Mouse (Mus musculus): ENCODE results near the gene Pakap.

Pakap gene

DNA sequence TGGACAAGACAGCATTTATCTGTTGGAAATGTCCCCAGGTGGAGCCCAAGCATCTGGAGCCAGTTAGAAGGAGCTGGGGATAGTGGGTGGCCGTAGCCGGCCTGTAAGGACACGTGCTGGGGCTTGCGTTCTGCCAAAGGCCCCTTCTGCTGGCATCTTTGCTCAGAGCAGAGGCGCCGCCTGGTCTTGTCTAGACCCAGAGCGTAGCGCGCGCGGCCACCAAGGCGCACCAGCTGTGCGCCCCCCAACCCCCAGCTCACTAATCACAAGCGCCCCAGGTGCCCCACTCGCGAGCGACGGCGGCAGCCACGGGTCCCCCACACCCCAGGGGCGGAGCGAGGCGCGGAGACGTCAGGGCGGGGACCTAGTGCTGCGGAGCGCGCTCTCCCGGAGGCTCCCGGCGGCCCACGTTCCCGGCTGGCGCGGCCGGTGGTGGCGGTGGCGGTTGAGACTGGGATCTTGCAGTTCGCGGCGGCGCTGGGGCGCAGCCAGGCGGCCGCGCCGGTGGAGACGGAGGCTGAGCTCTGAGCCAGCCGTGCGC, at the start of gene Pakap:
Gene Pakap, plus strand, starts transcription at position 514 of the 541 bp plus-strand sequence.
- DNase-seq (ENCODE audit: low read depth) = no peak

DNA sequence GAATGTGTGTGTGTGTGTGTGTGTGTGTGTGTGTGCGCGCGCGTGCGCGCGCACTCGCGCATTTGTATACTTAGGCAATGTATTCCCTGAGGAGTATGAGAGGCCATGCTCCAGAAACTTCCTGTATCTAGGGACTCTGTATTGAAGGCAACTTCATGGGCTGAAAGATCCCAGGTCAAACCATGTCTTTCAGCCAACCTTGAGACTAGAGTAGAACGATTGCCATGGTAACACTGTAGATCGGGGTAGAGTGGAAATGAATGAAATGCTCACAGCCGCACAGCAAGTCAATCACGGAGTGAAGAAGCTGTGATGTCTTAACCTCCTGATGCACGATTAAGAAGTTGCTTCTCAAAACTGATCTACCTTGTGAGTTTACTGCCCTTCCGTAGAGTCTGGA, 44.5 kb upstream of the Pakap start:
- no peak for DNase-seq (ENCODE audit: low read depth)

GRCm38 (mm10) chr4:57524461-57524860, 43.5 kb upstream of the Pakap start:
- DNase-seq (ENCODE audit: low read depth) = no peak

DNA sequence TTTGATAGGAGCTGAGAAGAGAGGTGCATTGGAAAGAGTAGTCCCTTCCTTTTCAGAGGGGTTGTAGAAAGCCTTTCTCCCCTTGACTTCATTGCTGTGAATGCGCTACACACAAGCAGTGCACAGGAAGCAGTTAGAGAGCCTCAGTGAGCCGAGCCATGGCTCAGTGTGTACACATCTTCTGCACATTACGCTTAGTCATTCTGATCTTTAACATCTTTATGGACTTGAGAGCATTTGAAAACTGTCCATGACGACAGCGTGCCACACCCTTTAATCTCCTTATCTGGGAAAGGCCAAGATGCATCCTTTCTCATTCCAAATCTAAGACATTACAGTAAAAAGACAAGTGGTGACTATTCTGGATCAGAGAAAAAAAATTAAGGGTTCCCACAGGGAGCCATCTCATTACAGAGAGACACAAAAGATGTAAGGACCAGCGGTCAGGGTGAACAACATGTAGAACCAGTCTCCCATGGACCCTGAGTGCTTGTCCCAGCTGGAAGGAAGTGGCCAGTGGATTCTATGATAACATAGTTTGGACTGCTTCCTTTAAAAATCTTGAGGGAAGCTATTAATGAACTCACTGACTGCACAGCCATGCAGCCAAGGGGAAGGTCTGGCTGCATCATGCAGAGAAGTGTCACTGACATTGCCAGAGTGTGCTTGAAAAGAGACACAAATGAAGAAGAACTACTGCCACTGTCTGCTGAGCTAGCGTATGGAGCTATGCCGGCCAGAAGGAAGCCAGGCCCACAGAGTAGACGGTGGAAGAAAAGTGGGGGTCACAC, 42.6 kb upstream of the Pakap start:
- no peak for DNase-seq (ENCODE audit: low read depth)

DNA sequence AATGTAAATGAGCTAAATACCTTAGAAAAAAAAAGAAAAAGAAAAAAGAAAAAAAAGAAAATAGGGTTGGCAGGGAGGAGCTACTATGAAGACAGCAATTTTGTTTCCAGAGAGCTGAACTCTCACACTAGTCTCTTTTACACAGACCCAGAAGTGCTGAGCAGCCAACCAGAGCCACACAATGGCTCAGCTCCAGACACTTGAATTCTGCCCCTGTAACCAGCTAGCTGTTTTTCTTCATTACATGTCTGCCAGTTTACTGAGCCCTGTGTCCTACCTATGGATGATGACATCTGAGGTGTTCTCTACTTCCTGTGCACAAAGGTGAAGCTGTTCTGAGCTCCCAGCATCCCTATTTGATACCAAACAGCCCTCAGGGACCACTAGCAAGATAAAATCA, 39.7 kb upstream of the Pakap start:
- no peak for DNase-seq (ENCODE audit: low read depth)

GRCm38 (mm10) chr4:57533686-57534085, 34.3 kb upstream of the Pakap start:
- DNase-seq (ENCODE audit: low read depth) = no peak

- no peak for DNase-seq (ENCODE audit: low read depth)
Measured at GRCm38 (mm10) chr4:57534232-57534631, 33.7 kb upstream of the Pakap start.

DNA sequence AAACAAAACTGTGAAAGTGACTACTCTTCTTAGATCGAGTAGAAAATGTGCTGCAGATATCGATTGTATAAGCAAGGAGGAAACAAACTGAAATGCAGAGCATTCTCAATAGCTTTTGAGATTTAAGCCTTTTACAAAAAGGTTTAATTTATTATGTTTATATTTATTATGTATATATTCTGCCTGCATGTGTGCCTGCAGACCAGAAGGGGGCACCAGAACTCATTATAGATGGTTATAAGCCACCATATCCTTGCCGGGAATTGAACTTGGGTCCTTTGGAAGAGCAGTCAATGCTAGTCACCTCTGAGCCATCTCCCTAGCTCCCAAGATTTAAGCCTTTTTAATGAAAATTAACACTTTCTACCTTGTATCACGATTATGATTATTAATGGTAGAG, 32.9 kb upstream of the Pakap start:
- peak; percentile 2 for DNase-seq (ENCODE audit: low read depth)

DNA sequence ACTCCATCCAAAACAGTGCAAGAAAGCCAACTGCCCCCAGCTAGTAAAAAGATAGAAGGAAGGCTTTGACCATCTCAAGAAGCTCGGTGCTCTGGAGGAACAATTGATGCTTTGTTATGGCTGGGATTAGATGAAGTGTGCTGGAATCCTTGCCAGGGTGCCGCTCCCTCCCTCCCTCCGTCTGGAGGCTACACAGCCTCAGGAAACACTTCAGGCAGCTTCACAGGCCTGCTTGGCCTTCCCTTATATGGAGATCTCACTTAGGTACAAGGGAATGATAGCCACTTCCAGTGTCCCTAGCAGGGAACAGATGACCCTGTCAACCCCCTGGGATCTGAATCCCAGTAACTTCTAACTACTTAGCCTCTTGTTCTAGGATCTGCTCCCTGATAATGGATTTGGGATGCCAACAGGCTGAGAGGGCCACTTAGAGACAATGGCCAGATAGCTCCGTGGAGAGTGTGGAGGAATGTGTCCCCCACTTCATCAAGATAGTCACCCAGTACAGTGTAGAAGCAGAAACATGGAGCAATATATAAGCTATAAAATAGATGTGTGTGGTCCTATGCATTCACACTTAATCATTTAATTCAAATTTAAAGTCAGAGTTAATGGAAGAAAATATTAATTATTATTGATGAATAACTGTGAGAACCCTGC, 29.8 kb upstream of the Pakap start:
- no peak for DNase-seq (ENCODE audit: low read depth)

- DNase-seq (ENCODE audit: low read depth) = no peak
Measured at GRCm38 (mm10) chr4:57543692-57544256, 24.2 kb upstream of the Pakap start.

- no peak for DNase-seq (ENCODE audit: low read depth)
Measured at GRCm38 (mm10) chr4:57547785-57548184, 20.2 kb upstream of the Pakap start.

DNA sequence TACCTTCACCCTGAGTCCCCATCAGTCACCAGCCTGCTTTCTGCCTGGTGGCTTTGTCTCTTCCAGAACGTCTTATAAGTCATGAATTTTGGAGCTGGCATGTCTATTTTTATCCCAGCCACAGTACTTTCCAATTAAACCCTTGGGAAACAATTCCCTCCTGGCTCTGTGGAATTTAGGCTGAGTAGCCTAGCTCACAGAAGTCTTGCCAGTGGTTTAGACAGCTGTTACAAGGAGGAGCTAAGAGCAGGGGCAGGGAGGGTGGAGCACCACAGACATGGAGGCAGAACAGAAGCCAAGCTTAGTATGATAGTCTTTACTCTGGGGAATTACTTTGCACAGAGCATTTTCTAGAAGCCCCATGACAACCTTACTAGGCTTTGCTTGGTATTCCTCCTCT, 17.8 kb upstream of the Pakap start:
- no peak for DNase-seq (ENCODE audit: low read depth)

- no peak for DNase-seq (ENCODE audit: low read depth)
Measured at GRCm38 (mm10) chr4:57557102-57557501, 10.9 kb upstream of the Pakap start.

DNA sequence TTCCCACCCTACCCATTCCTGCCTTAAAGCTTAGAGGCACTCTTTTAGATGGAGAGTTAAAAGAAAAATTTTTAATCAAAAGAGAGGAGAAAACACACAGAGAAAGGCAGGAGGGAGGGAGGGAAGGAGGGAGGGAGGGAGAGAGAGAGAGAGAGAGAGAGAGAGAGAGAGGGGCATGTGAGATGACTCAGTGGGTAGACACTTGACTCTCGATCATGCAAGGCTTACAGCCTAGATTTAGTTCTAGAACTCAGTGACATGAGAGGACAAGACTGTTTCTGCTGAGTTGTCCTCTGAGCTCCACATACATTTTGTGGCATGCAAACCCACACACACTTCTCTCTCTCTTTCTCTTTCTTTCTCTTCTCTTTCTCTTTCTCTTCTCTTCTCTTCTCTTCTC, 8.5 kb upstream of the Pakap start:
- DNase-seq (ENCODE audit: low read depth) = no peak

DNA sequence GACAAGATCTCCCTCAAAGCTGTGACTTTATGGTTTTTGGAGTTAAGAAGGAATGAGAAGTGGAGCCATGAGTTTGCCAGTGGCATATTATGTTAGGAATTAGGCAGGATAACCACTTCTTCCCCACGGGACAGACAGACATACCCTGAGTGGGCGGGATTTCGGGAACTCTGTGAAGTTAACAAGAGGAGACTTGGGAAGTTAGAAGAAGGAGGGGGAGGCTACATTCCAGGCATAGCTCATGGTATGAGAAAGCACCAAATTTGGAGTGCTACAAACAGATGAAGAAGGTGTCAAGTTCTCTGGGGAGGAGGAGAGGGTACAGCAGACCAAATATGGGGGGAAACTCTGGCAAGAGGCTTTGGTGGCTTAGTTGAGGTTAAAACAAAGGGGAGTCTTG, 8.0 kb upstream of the Pakap start:
- DNase-seq (ENCODE audit: low read depth) = no peak

DNA sequence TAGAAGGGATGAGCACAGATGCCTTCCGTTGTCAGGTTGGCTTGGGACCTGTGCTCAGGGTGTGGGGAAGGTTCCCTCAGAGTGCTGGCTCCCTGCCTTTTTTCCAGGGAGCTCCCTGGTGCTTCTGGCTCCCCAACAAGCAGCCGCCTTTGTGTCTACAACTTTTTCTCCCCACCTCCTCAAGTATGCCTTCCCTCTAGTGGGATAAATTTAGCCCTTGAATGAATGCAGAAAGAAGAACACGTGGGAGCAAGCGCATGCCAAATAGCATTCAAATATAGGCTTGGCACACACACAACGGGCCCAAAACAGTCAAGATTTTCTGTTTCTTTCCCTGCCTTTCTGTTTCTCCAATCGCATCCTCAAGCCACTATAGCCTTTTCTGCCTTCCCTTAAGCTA, 6.9 kb upstream of the Pakap start:
- DNase-seq (ENCODE audit: low read depth) = no peak

DNA sequence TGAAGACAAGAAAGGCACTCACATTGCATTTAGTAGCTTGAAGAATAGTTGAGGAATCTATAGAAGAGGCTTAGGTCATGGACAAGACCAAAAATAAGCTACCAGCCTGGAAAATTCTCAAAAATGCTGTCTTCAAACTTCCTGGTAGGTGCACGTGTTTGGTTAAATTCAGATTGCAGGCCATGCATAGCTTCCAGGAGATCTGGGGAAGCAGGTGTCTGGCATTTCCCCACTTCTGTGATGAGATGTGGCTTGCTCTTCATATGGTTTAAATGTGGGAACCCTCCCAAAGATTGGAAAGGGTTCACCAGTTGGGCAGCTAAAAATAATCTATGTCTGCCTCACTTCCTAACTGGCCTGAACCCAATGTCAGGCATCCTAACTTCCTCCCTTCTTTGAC, 2.7 kb upstream of the Pakap start:
- no peak for DNase-seq (ENCODE audit: low read depth)

DNA sequence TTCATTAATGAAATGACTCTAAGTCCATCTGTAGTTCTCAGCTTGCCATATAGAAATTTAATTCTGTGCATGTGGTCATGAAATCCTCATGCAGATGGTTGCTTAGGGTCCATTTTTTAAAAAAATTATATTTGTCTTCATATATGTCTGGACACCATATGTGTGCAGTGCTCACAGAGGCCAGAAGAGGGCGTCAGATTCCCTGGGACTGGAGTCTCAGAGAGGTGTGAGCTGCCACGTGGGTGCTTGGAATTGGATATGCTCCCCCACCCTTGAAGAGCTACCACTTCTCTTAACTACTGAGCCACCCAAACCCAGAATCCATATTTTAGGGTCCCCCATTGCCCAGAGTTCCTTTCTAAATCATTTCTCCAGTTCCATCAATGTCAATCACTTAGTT, 2.2 kb upstream of the Pakap start:
- no peak for DNase-seq (ENCODE audit: low read depth)

DNA sequence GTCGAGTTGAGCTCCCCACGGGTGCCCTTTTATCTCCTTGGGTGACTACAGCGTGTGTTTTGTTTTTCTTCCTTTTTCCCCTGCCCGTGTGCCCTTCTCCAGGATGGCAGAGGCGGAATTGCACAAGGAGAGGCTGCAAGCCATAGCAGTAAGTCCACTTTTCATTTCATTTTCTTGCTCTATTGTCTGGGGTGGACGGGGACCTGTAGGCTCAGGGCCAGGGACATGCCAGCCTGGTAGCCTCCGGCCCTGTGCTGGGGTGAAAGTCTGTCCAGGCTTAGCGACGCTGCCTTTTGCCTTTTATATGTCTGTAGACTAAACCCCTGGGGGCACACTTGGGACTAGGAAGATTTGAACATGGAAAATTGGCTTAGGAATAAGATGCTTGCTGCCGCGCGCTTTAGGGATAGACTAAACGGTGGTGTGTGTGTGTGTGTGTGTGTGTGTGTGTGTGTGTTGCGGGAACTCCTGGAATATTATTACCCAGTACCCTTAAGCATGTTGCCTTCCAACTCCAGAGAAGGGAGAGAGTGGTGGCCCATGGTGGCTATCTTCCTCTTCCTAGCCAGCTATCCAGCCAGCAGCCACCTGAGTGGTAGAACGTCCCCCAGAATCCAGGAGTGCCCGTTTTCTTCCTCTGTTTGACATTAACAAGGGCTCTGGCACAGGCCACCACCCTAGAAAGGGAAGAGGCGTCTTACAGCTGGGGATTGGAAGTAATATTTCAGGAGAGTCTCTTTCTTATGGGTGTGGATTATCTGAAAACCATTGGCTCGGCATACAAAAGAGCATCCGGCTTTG, 489 bp downstream of the Pakap start:
- DNase-seq (ENCODE audit: low read depth) = no peak

GRCm38 (mm10) chr4:57569069-57569355, 1.0 kb downstream of the Pakap start:
- DNase-seq (ENCODE audit: low read depth) = no peak

DNA sequence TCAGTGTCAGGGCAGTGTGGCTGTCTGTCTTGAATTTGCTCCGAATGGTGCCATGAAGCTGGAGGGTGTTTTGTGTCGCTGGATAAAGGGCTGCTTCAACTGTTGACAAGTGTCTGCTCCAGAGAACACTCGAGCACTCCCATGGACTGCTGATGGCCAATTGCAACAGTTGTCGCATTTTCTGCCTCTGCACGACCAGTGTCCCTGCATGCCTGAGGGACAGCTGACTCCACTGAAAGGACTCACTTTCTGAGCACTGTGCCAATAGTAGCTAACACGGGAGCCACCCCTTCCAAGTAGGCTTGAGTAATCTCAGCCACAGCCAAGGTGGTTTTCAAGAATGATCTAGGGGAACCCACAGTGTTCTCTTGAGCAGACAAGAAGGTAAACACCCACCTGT, 1.7 kb downstream of the Pakap start:
- no peak for DNase-seq (ENCODE audit: low read depth)

GRCm38 (mm10) chr4:57570229-57570628, 2.2 kb downstream of the Pakap start:
- no peak for DNase-seq (ENCODE audit: low read depth)

GRCm38 (mm10) chr4:57574181-57574580, 6.2 kb downstream of the Pakap start:
- DNase-seq (ENCODE audit: low read depth) = no peak
